Mouse (Mus musculus) spleen, adult 2 months (tissue): ENCODE results near the gene Commd8.

Experiments
- CTCF ChIP-seq: fragments of 200-500 bp; IDR thresholded peaks from 2 replicates; pipeline ENCODE4 v1.5.1; 2011; ENCODE audit warnings: mild to moderate bottlenecking, inconsistent platforms; ENCODE audit not compliant: insufficient read depth, insufficient read length, insufficient replicate concordance; ENCODE audit errors: extremely low read depth
- POLR2A ChIP-seq: fragments of 200-500 bp; IDR thresholded peaks from 2 replicates; pipeline ENCODE4 v1.6.1; 2011; ENCODE audit warnings: low read depth, low read length, inconsistent platforms

GRCm38 (mm10) chr5:72164386-72164785, 3.6 kb downstream of the Commd8 start:
- TF ChIP-seq CTCF, result no peak
- TF ChIP-seq POLR2A, result no peak
